Mouse (Mus musculus) heart, adult 2 months (tissue): ENCODE data around the gene Tmem200a.

Experiments used
- CTCF ChIP-seq: fragments of 200-600 bp; IDR thresholded peaks from 2 replicates; pipeline ENCODE4 v1.8.1; 2022; ENCODE audit warnings: antibody characterized with exemption, mild to moderate bottlenecking, moderate library complexity
- EP300 ChIP-seq: fragments of 200-500 bp; IDR thresholded peaks from 2 replicates; pipeline ENCODE4 v1.6.1; 2011; ENCODE audit warnings: low read depth, low read length, control low read depth; ENCODE audit not compliant: insufficient read depth
- POLR2A ChIP-seq: fragments of 200-500 bp; IDR thresholded peaks from 2 replicates; pipeline ENCODE4 v1.6.1; 2011; ENCODE audit warnings: mild to moderate bottlenecking, low read depth, low read length, control low read depth; ENCODE audit not compliant: insufficient read depth

DNA sequence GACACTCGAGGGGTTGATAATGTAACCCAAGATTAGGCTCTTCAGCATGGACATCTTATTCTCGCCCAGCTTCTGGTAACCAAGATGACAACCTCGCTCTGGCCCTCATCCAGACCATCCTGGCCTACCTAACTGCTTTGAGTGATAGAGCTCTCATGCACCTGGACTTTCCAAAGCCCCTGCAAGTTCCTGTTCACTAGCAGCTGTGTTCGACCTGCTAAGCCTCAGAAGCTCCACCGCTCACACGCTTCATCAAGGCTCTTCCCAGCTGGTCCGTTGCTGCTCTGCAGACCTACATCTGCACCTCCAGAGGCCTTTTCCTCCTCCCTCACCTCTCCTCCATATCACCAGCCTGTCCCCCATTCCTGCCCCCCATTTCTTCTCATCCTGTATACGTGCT is 147.1 kb downstream of the Tmem200a start:
- TF ChIP-seq POLR2A, result no peak
- TF ChIP-seq CTCF, result no peak
- TF ChIP-seq EP300, result no peak
